Mouse (Mus musculus) left cerebral cortex, adult 2 months (tissue): ENCODE results near the gene Bcl2a1d. TPM values are rescaled to one million over a fixed set of nuclear protein-coding genes. Genes with fewer than 3 reads are reported as not detected.
A peak's percentile ranks its signal among the peaks of the same experiment; 100 is the strongest.
"Not testable (repeated sequence)": the region's sequence is repeated elsewhere in the genome, so short reads cannot be mapped to it uniquely, and the experiment has no call there.

Experiments used
- DNase-seq, 2 experiments: peaks; one replicate each; pipeline ENCODE4 v3.0.0; 2021 to 2022; ENCODE audit warnings: low spot score in 2 of 2, mixed read lengths in 1 of 2; ENCODE audit errors: extremely low spot score in 1 of 2
- H3K27ac ChIP-seq: fragments of 200-600 bp; 2 replicates; pipeline ENCODE4 v1.8.1; 2022
- H3K4me3 ChIP-seq: fragments of 200-600 bp; 2 replicates; pipeline ENCODE4 v1.8.1; 2022
- CTCF ChIP-seq: fragments of 200-600 bp; IDR thresholded peaks from 2 replicates; pipeline ENCODE4 v1.8.1; 2022; ENCODE audit warnings: antibody characterized with exemption, mild to moderate bottlenecking, moderate library complexity
- intact Hi-C: fragments of 180-260 bp; cut with DNase I; formaldehyde crosslinking; loops from one replicate; pipeline ENCODE4 v1.15.1; 2025
- long read RNA-seq, 2 experiments: library from polyadenylated mRNA; stranded (forward); transcript quantifications; one replicate each; pipeline ENCODE4 v2.0.0; 2021; ENCODE audit warnings: borderline mapping rate in 2 of 2
- total RNA-seq, 2 experiments: library from RNA; stranded (reverse); gene quantifications; 2 replicates each; pipeline ENCODE4 v1.2.3; 2021

The Bcl2a1d gene
- total RNA-seq: under 1 TPM in 1 of 2 experiments, not detected in 1; 0.45 TPM
- long read RNA-seq, experiment 1, partial matches to known transcripts: 0 of 1 reads
- long read RNA-seq, experiment 1, other reads (novel, unspliced or antisense): 0 of 1 reads
- long read RNA-seq, experiment 2: 0 reads

GRCm38 (mm10) chr9:88731728-88732127 lies at the start of gene Bcl2a1d:
TSS of gene Bcl2a1d (minus strand) at chr9:88731914.
- intact Hi-C loops, DNase-seq, H3K4me3 ChIP-seq, H3K27ac ChIP-seq: not testable (repeated sequence)

GRCm38 (mm10) chr9:88770239-88770638 lies 38.5 kb upstream of the Bcl2a1d start:
- H3K4me3 ChIP-seq, DNase-seq, H3K27ac ChIP-seq, intact Hi-C loops: not testable (repeated sequence)

- DNase-seq, H3K27ac ChIP-seq, intact Hi-C loops, H3K4me3 ChIP-seq: not testable (repeated sequence)
Measured at GRCm38 (mm10) chr9:88769470-88769869, 37.8 kb upstream of the Bcl2a1d start.

GRCm38 (mm10) chr9:88746687-88747086 lies 15.0 kb upstream of the Bcl2a1d start:
- intact Hi-C loops, H3K27ac ChIP-seq, H3K4me3 ChIP-seq: not testable (repeated sequence)
- TF ChIP-seq CTCF: peak; percentile 29
- peak in 1 of 2 experiments; percentile 23 for DNase-seq

- intact Hi-C loops, DNase-seq, H3K4me3 ChIP-seq, H3K27ac ChIP-seq: not testable (repeated sequence)
Measured at GRCm38 (mm10) chr9:88746046-88746445, 14.3 kb upstream of the Bcl2a1d start.

- H3K4me3 ChIP-seq, intact Hi-C loops, DNase-seq, H3K27ac ChIP-seq: not testable (repeated sequence)
Measured at GRCm38 (mm10) chr9:88735289-88735688, 3.6 kb upstream of the Bcl2a1d start.

GRCm38 (mm10) chr9:88733182-88733581 lies 1.5 kb upstream of the Bcl2a1d start:
- H3K27ac ChIP-seq, intact Hi-C loops, DNase-seq, H3K4me3 ChIP-seq: not testable (repeated sequence)

- H3K27ac ChIP-seq, H3K4me3 ChIP-seq, DNase-seq, intact Hi-C loops: not testable (repeated sequence)
Measured at GRCm38 (mm10) chr9:88732334-88732733, 620 bp upstream of the Bcl2a1d start.

GRCm38 (mm10) chr9:88728311-88728710 lies 3.4 kb downstream of the Bcl2a1d start:
- H3K4me3 ChIP-seq, DNase-seq, H3K27ac ChIP-seq, intact Hi-C loops: not testable (repeated sequence)

- DNase-seq, H3K27ac ChIP-seq, H3K4me3 ChIP-seq, intact Hi-C loops: not testable (repeated sequence)
Measured at GRCm38 (mm10) chr9:88721628-88722027, 10.1 kb downstream of the Bcl2a1d start.

GRCm38 (mm10) chr9:88719989-88720537 lies 11.7 kb downstream of the Bcl2a1d start, which contains the start of gene Mthfsl:
TSS of gene Mthfsl (minus strand) at chr9:88720296.
- peak; percentile 36 for TF ChIP-seq CTCF
- intact Hi-C loops: loop anchor here (10.0 kb wide), 1 partner anchor 165 kb away; no protein-coding TSS in a partner anchor
- peak within 1 kb of the TSS; percentile 86 for H3K27ac ChIP-seq
- DNase-seq: peak in 1 of 2 experiments; percentile 29
- H3K4me3 ChIP-seq: peak within 1 kb of the TSS; percentile 60

- peak overlapping the region; percentile 43 for H3K4me3 ChIP-seq
- peak in 1 of 2 experiments; percentile 28 for DNase-seq
- peak overlapping the region; percentile 77 for H3K27ac ChIP-seq
- intact Hi-C loops: loop anchor here (10.0 kb wide), 1 partner anchor 164 kb away; no protein-coding TSS in a partner anchor
Measured at GRCm38 (mm10) chr9:88719073-88719921, 12.4 kb downstream of the Bcl2a1d start.

GRCm38 (mm10) chr9:88718593-88718992 lies 13.1 kb downstream of the Bcl2a1d start:
- H3K27ac ChIP-seq: not testable (repeated sequence)
- intact Hi-C loops: loop anchor here (10.0 kb wide), 1 partner anchor 164 kb away; no protein-coding TSS in a partner anchor
- H3K4me3 ChIP-seq: peak overlapping the region; percentile 43
- DNase-seq: peak in 1 of 2 experiments; percentile 33
